Mouse (Mus musculus): ENCODE data around the gene Atf4.

Gene Atf4

GRCm38 (mm10) chr15:80254847-80255645 lies at the start of gene Atf4:
Atf4 (plus strand) TSS chr15:80255184.
- CTCF ChIA-PET = interaction anchor here (0.5 to 1.1 kb wide), 3 partner anchors 24 to 1375 kb away, joined by 3 to 7 read pairs (median 4); no protein-coding TSS in a partner anchor

- CTCF ChIA-PET = no interaction called here
These were observed 48.9 kb upstream of the Atf4 start for GRCm38 (mm10) chr15:80206057-80206565.

GRCm38 (mm10) chr15:80208446-80208845 lies 46.5 kb upstream of the Atf4 start:
- CTCF ChIA-PET = no interaction called here

GRCm38 (mm10) chr15:80213688-80214087 lies 41.3 kb upstream of the Atf4 start:
- CTCF ChIA-PET = interaction anchor here (0.6 kb wide), 1 partner anchor 484 kb away, joined by 3 read pairs; no protein-coding TSS in a partner anchor

- CTCF ChIA-PET = interaction anchor here (1.7 kb wide), 1 partner anchor 9 kb away, joined by 4 read pairs; no protein-coding TSS in a partner anchor
These were observed 39.1 kb upstream of the Atf4 start for GRCm38 (mm10) chr15:80215716-80216479.

- CTCF ChIA-PET = interaction anchor here (1.7 kb wide), 1 partner anchor 9 kb away, joined by 4 read pairs; no protein-coding TSS in a partner anchor
These were observed 38.5 kb upstream of the Atf4 start for GRCm38 (mm10) chr15:80216480-80216820.

- CTCF ChIA-PET = interaction anchor here (0.6 to 1.7 kb wide), 3 partner anchors 8 to 958 kb away, joined by 4 to 5 read pairs (median 5); no protein-coding TSS in a partner anchor
These were observed 37.5 kb upstream of the Atf4 start for GRCm38 (mm10) chr15:80217476-80217875.

- CTCF ChIA-PET = no interaction called here
These were observed 35.8 kb upstream of the Atf4 start for GRCm38 (mm10) chr15:80219211-80219610.

GRCm38 (mm10) chr15:80219705-80220657 lies 35.0 kb upstream of the Atf4 start:
- CTCF ChIA-PET = interaction anchor here (0.6 kb wide), 1 partner anchor 988 kb away, joined by 3 read pairs; no protein-coding TSS in a partner anchor

GRCm38 (mm10) chr15:80221031-80221430 lies 34.0 kb upstream of the Atf4 start:
- CTCF ChIA-PET = no interaction called here

- CTCF ChIA-PET = no interaction called here
These were observed 31.2 kb upstream of the Atf4 start for GRCm38 (mm10) chr15:80223751-80224150.

- CTCF ChIA-PET = interaction anchor here (0.5 to 1.5 kb wide), 4 partner anchors 8 to 1170 kb away, joined by 3 to 4 read pairs (median 3); partner anchors contain the start of gene Rps19bp1
These were observed 29.8 kb upstream of the Atf4 start for GRCm38 (mm10) chr15:80225208-80225607.

- CTCF ChIA-PET = interaction anchor here (1.0 to 1.5 kb wide), 2 partner anchors 9 to 38 kb away, joined by 3 to 4 read pairs; partner anchors contain the start of gene Rps19bp1
These were observed 29.2 kb upstream of the Atf4 start for GRCm38 (mm10) chr15:80225796-80226195.

GRCm38 (mm10) chr15:80228071-80228800 lies 26.7 kb upstream of the Atf4 start:
- CTCF ChIA-PET = interaction anchor here (0.6 kb wide), 1 partner anchor 11 kb away, joined by 3 read pairs; no protein-coding TSS in a partner anchor

- CTCF ChIA-PET = no interaction called here
These were observed 22.7 kb upstream of the Atf4 start for GRCm38 (mm10) chr15:80232331-80232730.

GRCm38 (mm10) chr15:80233053-80233452 lies 21.9 kb upstream of the Atf4 start:
- CTCF ChIA-PET = no interaction called here

- CTCF ChIA-PET = interaction anchor here (0.7 kb wide), 1 partner anchor 299 kb away, joined by 4 read pairs; no protein-coding TSS in a partner anchor
These were observed 21.1 kb upstream of the Atf4 start, which contains the start of gene Mief1 for GRCm38 (mm10) chr15:80233733-80234509. Mief1 (plus strand) TSS chr15:80234018.

- CTCF ChIA-PET = interaction anchor here (0.7 kb wide), 1 partner anchor 9 kb away, joined by 4 read pairs; no protein-coding TSS in a partner anchor
These were observed 19.4 kb upstream of the Atf4 start, which contains the start of gene AC140267.1 for GRCm38 (mm10) chr15:80235535-80235934. AC140267.1 (plus strand) TSS chr15:80235835.

GRCm38 (mm10) chr15:80248135-80248534 lies 6.8 kb upstream of the Atf4 start:
- CTCF ChIA-PET = interaction anchor here (0.7 kb wide), 1 partner anchor 9 kb away, joined by 3 read pairs; no protein-coding TSS in a partner anchor

Measured in spleen, embryonic (tissue).